Mouse (Mus musculus) spleen, postnatal 4 days (tissue): ENCODE measurements around the gene Rasal3.

Source experiments
- DNase-seq, 2 experiments: peaks; one replicate each; pipeline ENCODE4 v3.0.0; 2022; ENCODE audit warnings: low spot score in 2 of 2

Rasal3 gene

DNA sequence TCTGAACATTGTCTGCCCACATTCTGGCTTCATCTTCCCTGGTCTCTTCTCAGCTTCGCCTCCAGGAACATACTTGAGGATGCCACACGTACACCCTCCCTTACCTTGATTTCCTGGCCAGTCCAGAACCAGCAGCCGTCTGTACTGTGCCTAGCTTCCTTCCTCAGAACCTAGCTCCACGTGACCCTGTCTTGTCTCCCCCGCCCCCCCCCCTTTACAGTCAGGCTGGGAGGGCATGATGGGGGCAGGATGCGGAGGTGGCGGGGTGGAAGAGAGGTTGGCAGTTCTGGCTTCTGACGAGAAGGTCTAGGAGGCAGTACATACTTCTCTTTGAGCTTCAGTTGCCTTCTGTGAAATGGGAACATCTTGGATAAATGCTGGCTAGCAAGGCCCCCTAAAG, at the start of gene Rasal3:
Rasal3 (minus strand) TSS at position 167 of the 400 bp plus-strand sequence.
- DNase-seq: peak in 1 of 2 experiments; percentile 23

DNA sequence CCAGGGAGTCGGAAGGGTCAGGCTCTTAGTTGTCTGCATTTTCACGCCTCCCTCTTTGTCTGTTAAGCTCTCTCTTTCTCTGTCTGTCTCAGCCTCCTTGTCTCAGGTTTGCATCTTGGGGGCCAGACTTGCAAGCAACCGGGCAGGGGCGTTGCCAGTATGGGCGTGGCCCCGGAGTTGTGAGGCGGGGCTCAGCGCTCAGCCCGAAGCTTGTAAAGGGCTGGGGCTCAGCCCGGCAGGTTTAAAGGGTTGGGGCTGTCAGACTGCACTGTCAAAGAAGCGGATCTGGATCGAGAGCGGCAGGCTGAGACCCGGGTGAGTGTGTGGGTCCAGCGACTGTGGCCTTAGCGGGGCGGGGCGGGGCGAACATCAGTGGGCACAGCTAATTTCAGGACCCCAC, 49.1 kb upstream of the Rasal3 start, which contains the start of gene Cyp4f39:
Cyp4f39 (plus strand) TSS at position 242 of the 400 bp plus-strand sequence.
- peak; percentile 56 to 75 for DNase-seq

DNA sequence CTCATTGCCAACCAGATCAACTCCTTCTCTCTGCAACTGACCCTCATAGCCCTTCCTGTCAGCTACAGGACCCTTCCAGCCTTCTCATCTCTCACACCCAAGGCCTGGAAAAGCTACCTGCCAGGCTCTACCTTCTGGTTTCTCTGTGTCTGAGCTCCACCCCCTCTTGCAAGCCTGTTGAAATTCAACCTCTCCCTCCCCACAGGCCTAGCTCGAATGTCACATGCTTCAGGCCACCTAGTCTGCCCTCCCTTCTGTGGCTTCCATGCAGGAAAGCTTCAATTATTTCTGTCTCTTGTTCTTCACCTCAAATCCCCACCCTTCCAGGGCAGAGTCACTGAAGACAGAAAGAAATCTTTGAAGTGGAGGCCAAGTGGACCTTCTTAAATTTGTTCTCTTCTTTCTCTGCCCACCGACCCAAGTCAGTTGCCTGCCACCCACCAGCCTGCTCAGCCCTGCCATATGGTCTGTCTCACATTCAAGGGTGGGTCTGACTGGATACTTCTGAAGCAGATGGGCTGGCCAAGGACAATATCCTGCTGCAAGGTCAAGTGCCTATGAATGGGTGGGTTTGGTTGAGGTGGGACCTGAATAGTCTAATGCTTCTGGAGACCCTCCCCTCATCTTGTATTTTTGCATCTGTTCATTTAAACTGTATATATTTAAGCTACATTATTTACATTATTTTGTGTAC, 47.6 kb upstream of the Rasal3 start:
- DNase-seq: no peak

DNA sequence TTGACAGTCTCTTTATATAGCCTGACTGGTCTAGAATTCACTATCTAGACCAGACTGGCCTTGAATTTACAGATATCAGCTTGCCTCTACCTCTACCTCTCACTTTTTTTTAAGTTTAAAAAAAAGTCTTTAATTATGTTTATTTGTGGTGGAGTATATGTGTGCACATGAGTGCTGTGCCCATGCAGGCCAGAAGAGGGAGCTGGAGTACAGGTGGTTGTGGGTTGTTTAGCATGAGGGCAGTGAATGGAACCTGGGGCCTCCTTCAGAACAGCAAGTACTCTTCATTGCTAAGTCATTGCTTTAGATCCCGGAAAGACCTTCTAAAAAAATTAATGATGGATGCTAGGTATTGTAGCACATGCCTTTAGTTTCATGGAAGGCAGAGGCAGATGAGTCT, 45.7 kb upstream of the Rasal3 start:
- no peak for DNase-seq

DNA sequence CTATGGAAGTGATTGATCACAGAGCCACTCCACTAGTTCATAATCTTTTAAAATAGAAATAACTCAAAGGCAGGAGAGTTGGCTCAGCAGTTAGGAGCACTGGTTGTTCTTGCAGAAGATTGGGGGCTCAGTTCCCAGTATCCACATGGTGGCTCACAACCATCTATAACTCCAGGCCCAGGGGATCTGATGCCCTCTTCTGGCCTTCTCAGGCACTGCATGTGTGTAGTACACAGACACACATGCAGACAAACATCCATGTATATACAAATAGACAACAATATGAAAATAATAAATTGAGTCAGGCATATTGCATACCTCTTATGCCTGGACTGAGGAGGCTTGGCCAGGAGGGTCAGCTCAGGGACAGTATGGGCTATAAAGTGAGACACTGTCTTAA, 43.8 kb upstream of the Rasal3 start:
- no peak for DNase-seq

DNA sequence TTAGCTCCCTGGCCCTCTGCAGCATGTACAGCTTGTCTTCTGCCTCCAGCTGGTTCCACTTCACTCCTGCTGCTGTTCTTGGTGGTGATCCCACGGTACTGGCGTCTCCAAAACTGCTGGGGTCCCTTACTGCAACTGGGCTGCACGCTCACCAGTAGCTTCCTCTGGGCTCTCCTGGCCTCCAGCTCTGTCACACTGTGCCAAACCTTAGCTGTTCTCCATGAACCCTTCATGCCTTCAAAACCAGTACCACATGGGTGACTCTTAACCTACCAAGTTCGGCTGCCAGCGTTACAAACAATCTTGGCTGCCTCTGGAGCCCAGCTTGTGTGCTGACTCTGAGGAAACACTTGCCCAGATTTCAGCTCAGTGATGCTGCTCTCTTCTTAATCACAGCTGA, 41.6 kb upstream of the Rasal3 start:
- no peak for DNase-seq

DNA sequence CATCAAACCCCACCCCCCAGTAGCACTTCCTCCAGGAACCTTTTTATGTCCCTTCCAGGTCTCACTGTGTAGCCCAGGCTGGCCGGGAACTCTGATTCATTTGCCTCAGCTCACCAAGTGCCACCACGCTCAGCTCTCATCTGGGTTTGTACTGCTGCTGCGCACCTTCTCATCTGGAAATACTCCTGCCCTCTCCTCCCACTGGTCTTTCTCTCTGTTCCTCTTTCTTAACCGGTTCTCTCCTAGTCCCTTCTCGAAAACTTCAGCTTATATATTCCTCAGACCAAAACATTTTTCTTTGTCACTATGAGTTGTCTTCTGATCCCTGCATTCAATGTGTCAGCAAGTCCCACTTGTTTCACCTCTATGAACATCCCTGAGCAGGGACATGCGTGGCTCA, 39.9 kb upstream of the Rasal3 start:
- no peak for DNase-seq

DNA sequence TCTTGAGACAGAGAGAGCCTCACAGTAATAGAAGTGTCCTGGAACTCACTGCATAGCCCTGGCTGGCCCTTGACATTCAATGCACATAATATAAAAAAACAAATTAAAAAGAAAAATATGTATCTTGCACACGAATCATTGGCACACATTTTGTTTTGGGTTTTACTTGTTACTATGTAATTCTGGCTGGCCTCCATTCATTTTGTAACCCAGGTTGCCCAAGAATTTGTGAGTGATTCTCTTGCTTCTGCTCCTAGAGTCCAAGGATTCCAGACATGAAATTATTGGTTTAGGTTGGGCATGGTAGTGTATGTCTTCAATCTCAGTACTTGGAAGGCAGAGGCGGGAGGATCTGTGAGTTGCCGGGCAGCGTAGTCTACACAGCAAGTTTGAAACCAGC, 33.7 kb upstream of the Rasal3 start:
- no peak for DNase-seq

DNA sequence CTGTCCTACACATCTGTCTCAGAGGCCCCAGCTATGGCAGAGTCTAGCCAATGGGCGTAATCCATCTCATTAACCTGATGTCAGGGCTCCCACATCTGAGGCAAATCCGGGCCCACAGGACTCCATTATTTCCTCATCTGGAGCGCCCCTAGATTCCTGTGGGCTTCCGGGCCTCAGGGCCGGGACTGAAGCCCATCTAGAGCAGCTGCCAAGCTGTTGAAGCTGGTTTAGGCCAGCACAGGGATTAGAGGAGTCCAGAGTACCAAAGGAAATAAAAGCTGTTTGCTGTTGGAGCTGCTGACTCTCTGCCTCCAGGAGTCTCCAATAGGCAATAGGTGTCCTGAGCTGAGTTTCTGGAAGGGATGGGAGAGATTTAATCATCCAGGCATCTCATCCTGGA, 31.8 kb upstream of the Rasal3 start:
- DNase-seq: no peak

DNA sequence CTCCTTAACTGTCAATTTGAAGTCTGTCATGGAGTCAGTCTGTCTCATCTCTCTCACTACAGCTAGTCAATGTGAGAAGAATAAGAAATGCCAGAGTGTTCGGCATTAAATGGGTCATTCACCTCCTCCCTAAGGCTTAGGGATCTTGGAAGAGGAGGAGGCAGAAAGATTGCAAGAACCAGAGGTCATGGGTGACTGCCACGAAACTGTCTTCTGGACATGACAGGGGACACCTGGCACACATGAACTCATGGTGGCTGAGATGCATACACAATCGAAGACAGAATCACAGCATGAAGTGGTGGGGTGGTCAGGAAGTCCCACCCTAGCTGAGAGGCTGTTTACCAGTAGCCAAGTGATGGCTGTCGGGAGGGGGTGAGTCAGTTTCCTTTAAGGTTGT, 30.9 kb upstream of the Rasal3 start:
- DNase-seq: no peak

DNA sequence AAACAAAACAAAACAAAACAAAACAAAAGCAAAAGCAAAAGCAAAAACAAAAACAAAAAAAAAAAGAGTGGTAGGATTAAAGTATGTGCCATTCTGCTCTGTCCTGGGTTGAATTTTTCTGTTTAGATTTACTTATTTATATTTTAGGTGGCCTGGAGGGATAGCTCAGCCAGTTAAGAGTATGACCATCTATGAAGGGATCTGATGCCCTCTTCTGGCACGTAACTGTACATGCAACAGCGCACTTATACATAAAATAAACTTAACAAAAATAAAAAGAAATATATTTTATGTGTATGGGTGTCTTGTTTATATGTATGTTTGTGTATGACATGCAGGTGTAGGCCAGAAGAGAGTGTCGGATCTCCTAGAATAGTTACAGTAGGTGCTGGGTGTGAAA, 28.6 kb upstream of the Rasal3 start:
- DNase-seq: no peak

DNA sequence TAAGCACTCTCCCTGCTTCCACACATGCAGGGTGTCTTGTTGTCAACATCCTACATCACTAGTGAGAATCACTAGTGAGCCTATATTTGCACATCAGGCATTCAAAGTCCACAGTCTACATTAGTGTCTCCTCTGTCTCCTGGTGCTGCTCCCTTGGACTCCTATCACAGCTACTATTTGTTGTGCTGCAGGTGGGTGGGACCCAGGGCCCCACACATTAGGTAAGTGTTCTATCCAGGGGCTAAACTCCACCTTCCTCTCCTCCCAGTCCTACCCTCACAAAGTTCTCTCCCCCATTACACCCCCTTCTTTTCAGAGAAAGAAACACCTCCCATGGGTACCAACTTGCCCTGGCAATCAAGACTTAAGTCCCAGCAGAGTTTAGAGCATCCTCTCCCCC, 23.2 kb upstream of the Rasal3 start:
- no peak for DNase-seq

DNA sequence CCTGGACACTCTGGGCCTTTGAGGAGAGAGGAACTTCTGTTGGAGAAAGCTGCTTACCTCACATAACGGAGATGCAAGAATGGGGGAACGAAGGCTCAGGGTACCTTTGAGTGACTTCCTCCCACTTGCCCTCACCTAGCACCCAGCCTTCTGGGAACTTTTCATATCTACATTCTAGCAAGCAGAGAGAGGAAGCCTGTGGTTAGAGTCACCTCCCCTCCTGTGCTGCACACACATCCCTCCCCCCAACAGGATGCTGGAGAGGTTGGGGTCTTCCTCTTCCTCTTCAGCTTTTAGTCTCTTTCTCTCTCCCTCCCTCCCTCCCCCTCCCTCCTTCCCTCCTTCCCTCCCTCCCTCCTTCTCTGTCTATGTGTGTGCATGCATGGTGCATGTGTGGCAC, 20.7 kb upstream of the Rasal3 start, which contains the start of gene Pglyrp2:
Pglyrp2 (minus strand) TSS at position 134 of the 400 bp plus-strand sequence.
- DNase-seq: no peak

DNA sequence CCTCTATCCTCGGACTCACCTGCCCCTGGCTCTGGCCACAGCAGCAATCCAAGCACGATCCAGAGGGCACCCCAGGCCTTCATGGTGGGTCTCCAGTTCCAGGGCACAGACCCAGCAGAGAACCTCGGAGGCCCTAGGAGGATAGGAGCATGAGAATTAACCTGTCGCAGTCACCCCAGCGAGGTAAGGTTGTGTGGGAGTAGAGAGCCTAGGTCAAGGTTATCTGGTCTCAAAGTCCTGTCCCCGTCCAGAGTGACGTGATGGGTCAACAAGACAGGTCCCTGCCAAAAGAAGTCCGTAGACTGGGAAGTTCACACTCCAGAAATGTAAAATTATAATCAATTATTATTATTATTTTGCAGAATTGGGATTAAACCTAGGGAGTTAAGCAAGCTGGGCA, 17.4 kb upstream of the Rasal3 start:
- no peak for DNase-seq

DNA sequence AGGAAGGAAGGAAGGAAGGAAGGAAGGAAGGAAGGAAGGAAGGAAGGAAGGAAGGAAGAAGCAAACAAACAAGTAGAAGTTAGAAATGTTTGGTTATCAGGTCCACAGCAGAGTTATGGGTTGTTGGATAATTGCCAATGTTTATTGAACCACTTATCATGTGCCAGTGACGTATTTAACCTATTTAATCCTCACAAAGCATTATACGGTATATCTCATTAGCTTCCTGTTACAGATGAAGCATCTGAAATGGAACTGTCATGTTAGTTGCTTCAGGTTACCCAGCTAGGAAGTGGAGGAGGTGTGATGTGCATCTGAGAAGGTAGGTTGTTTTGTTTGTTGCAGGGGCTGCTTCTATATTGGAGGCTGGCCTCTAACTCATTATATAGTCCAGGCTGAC, 16.6 kb upstream of the Rasal3 start:
- DNase-seq: no peak

DNA sequence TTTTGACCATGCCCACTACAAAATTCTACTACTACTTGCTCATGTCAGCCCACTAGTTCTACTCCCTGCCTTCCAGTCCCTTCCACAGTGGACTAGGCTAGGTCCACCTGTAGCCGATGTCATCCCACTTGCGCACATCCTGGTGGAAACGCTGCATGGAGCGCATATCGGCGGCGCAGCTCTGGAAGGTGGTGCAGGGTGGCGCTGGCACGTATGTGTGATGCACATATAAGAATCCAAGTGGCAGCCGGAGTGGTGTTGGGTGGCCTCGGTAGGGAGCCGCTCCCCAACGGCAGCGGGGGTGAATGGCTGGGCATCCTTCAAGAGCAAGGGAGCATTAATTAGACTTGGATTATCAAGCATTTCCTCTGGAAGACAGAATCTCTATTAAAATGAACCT, 13.4 kb upstream of the Rasal3 start:
- no peak for DNase-seq

DNA sequence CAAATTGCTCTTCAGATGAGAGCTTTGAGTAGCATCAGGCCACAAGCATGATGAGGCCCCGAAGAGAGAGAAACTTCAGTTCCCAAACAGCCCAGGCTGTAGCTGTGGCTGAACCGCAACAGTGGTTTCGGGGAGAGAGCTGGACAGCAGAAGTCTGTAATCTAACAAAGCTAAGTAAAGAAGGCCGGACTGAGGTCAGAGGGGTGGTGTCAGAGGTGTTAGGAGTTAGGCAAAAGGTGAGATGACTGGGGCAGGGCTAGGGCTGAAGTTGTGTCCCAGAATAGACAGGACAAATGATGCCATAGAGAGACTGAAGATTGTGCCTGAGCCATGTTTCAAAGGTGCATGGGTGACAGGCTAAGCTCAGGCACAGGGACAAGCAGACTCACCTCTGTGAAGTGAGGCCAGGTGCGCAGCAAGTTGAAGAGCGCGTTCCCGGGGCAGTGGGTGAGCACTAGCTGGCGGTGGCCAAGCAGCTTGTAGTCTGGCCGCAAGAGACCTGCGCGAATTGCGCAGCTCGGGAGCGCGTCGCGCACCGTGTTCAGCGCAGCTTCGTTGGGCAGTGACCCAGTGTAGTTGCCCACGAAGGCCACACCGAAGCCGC, 12.1 kb upstream of the Rasal3 start:
- no peak for DNase-seq

DNA sequence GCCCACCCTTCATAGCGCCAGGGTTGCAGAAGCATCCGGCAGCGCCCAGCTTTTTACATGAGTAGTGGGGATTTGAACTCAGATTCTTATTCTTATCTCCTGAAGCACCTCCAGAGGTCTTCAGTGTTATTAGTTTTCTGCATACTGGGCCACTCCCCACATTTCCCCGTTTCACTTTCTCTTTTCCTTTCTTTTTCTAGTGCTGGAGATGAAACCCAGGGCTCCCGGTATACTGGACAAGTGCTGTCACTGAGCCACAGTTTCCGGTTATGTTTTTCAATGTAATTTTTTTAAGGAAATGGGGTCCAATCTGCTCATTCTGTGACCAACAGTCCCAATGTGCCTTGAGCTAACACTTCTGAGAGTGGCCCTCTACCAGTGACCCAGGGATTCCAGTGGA, 8.5 kb upstream of the Rasal3 start:
- DNase-seq: no peak

DNA sequence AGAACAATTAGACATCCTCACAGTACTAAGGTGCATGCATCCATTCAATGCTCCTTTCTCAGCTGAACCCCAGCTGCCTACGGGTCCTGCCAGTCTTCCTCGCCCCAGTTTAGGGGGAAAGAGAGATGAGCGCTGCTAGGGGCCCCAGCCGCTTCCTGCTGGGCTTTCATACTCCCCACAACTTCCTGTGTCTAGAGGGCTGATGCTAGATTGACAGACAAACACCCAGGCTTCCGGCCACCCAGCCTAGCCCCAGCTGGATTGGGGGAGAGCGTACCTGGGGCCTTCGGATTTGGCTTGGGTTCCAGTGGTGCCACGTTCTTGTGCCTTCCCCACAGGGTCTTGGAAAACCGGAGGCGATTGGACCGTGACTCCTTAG, 615 bp downstream of the Rasal3 start:
- peak; percentile 53 to 78 for DNase-seq

DNA sequence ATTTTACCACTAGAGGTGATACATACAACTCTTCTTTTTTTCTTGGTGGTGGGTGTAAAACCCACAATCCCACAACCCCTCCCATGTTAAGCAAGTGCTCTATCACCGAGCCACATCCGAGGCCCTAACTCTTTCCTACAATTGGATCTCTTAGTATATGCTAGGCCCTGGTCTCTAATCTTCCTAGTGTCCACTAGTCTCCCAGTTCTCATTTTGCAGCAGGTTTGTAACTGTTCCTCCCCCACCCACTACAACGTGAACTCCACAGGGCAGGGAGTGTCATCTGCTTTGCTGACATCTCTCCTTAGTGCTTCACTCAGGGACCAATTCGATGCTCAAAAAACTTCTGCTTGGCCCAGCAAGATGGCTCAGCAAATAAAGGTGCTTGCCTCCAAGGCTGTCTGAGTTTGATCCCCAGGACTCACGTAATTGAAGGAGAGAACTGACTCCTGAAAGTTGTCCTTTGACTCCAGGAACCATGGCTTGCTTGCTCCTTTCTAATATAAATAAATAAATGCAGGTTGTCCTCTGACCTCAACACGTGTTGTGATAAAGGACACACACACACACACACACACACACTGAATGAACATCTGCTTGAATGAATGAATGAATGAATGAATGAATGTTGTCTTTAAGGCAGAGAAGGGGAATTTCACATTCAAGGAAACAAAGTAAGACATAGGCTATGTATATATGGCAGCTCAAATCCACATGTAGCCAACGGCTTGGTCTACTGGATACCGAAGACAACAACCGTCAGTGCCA, 1.2 kb downstream of the Rasal3 start:
- DNase-seq: no peak

DNA sequence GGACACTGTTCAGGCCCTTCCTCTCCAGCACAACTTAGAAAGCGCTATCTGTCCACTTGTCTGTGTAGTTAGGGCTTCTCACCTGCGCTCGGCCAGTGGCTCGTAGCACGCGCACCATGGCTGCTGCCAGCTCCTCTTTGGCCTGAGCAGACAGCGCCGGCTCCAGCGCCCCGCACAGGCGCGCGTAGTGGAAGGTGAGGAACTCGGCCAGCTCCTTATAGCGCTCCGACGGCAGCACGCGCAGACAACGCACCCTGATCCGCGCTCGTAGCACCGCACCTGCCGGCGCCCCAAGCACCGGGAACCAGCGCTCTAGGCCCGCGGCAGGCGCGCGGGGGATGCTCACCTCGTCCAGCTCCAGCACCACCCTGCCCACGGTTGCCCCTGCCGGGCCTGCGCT, 7.1 kb downstream of the Rasal3 start:
- DNase-seq: no peak

DNA sequence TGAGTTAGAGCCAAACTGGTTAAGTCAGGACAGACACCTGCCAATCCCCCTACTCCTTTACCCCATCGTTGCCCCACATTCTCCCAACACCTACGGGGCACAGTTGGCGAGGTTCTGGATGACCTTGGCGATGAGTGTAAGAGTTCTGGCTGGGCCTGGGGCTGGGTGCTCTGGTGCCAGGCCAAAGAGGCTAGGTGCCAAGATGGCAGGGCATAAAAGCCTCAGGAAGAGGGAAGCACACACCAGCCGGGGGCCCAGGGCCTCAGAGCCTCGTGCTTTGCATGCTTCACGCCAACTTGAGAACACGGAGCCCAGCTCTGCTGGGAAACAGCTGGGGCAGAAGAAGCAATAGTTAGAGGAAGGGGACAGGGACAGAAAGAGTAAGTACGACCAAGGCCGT, 9.4 kb downstream of the Rasal3 start:
- DNase-seq: no peak

DNA sequence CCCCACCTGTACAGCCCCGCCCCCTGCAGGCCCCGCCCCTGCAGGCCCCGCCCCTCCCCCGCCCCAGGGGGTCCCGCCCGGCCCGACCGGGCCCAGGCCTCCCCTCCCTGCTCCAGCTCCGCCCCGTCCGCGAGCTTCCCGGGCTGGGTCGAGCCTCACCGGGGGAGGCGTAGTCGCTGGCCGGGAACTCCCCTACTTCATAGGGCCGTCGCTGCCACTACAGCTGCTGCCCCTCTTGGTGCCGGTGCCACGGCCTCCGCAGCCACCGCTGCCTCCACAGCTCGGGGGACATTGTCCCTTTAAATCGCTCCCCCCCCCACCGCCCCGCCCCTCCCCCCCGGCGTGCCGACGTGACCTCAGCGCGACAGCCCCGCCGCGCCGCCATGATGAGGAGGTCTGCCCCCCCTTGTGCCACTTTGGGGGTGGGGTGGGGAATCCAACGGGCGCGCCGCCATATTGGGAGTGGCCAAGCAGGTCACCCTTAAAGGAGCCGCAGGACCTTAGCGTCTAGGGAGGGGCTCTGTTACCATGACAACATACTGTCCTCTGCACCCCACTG, 14.2 kb downstream of the Rasal3 start, which contains the start of gene Wiz:
Wiz (minus strand) TSS at position 339 of the 559 bp plus-strand sequence.
- peak; percentile 89 to 93 for DNase-seq
